Mouse (Mus musculus): ENCODE measurements around the gene Pde6d.

Gene Pde6d

DNA sequence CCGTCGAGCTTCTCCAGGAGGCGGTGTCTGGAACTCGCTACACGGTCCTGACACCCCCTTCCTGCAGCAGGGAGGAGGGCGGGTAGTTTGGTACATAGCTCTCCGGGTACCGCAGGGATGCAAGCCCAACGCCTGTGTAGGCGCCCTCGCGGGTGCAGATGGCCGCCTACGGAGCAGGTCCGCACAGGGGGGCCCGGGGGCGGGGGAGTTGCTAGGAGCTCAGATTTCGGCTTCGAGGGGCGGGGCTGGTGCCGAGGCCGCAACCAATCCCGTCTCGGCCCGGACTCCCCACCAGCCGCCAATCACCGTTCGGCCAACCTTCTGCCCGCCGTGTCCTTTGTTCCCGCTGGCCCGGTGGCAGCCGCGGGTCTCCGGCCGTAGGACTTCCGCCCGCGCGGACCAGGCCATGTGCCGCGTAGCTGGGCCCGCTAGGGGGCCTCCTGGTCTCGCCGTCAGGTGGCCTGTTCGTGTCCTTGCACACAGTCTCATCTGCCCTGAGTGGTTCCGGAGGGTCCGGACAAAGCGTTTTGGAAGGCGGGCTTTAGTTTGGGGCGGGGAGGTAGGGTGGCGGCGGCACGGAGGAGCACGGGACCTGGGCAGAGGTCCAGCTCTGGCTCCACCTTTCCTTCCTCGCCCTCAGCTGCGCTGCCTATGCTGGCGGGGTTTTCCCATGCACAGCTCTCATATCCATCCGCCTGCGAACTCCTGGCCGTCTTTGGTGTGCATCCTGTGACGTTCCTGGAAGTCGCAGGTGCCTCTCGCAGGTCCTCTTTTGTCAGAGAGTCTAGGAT lies 78.3 kb downstream of the Pde6d start:
- peak; percentile 90 to 95 for DNase-seq (ENCODE audit: low spot score in 2 of 2)

DNA sequence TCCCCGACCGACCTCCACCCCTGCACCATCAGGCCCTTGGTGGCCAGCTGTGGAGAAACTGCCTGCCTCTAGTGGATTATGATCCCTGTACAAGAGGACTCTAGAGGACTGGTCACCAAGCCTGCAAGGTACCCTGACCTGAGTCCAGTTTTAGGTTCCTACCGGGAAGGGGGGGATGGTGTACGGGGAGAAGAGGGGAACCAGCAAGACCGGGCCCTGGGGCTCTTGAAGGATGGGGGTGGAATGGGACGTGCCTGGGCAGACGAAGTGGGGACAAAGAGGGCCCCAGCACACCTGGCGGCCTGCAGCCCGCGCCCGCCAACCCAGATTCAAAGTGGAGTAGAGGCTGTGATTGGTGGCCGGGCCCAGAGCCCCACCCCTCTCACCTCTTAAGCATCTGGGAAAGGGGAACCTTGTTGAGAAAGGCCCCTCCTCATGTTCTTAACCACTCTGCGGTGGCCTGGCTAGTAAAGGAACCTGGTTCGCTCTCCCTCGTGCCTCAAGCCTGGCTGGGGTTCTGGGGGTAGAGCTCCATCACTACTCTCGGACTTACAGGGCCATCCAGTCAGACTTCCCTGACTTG lies 79.2 kb downstream of the Pde6d start:
- no peak for DNase-seq (ENCODE audit: low spot score in 2 of 2)

DNA sequence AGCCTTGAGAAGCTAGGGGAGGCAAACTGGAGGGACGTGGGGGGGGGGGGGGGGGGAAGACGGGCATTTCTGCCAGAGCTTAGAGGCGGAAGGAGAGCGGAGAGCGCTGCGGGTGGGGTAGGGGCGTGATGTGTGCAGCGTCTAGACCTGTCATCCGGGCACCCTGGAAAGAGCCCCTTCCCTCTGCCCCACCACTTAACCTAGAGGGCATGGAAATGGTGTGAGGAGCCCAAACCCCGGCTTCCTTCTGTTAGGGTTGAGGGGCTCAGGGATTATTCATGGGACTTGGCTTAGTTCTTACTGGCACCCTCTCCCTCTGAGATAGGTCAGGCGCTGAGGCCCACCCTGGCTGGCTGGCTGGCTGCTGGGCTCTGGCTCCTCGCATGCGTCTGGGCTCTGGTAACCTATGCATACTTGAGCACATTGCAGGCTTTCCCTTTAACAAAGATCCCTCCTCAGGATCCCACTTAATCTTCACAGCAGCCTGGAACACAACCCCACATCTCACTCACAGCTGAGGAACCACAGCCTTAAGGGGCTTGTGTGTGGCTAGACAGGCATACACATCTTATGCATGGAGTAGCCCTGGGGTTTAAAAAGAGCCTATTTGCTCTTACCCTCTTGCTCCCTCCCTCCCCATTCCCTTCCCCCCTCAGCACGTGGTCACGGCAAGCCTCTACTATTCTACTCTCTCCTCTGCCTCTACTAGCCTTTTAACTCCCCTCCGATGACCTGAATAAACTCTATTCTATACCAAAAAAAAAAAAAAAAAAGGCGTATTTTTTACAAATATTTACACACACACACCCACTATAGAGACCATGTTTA lies 80.0 kb downstream of the Pde6d start:
- no peak for DNase-seq (ENCODE audit: low spot score in 2 of 2)

DNA sequence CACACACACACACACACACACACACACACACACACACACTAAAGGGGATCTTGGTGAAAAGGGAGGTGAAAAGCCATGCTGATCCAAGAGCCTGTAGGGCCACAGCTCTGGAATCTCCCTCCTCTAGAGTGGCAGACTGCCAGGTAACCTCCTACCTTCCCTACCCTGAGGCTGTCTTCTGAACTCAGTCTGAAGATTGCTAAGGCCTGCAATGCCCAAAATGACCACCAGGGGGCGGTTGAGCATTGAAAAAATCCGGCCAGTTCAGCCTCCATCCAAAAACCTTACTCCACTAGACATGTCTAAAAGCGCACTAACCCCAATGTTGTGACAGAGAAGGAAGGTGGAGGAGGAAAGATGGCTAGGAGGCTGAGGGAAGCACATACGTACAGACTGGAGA lies 80.9 kb downstream of the Pde6d start:
- peak; percentile 94 to 95 for DNase-seq (ENCODE audit: low spot score in 2 of 2)

DNA sequence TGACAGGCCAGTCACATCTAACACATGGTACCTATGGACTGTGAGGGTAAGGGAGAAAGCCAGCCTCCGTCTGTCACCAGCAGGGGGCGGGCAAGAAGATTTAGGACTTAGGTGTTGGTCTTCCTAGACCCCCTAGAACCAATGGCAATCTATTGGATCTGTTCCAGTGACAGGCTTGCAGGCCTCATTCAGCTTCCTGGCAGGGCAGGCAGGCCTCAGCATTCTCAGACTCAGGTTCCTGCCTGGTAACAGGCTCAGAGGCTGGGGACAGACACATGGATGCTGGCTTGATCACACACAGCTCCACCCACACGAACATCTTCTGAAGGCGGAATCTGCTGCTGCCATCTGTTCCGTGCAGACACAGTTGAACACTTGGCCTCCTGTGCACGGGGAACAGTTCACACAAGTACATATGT lies 81.3 kb downstream of the Pde6d start:
- peak in 1 of 2 experiments; percentile 54 for DNase-seq (ENCODE audit: low spot score in 2 of 2)

- no peak for DNase-seq (ENCODE audit: low spot score in 2 of 2)
Measured at GRCm38 (mm10) chr1:86500681-86501080, 81.7 kb downstream of the Pde6d start.

DNA sequence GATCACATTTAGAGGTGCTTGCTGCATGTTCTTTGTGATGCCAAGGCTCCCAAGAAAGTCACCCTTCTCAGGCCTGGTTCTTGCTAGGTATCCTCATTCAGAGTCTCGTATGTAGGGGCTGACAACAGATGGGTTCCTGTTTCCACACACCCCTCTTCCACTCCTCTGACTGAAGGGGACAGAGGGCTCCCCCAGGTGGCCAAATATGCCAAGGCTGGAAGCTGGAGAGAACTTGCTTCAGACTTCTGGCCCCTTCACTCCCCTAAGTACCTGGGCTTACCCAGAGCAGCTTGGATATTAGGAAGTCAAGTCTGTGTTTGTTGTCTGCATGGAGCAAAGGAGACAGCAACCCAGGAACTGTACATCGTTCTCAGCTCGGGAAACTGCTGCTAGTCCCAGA lies 82.5 kb downstream of the Pde6d start:
- DNase-seq (ENCODE audit: low spot score in 2 of 2) = peak; percentile 46 to 58

- no peak for DNase-seq (ENCODE audit: low spot score in 2 of 2)
Measured at GRCm38 (mm10) chr1:86498611-86499010, 83.8 kb downstream of the Pde6d start.

- DNase-seq (ENCODE audit: low spot score in 2 of 2) = no peak
Measured at GRCm38 (mm10) chr1:86497986-86498385, 84.4 kb downstream of the Pde6d start.

DNA sequence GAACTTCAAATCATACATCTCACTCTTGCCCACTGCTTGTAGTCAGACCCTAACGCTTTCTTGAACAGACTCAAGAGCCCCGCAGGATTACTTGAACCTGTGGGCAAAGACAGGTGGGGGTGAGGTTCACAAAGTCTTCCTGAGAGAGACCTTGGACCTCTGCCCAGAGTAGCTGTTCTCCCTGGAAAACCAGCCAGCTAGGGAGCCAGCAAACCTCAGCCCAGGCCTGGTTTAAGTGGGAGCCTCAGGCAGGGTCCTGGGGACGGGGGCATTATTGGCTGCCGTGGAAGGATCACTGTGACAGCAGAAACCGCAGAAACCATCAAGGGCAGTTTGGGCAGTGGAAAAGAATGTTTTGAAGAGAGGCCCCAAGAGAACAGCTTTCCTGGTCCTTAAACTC lies 85.1 kb downstream of the Pde6d start:
- DNase-seq (ENCODE audit: low spot score in 2 of 2) = no peak

GRCm38 (mm10) chr1:86496340-86496739 lies 86.1 kb downstream of the Pde6d start:
- DNase-seq (ENCODE audit: low spot score in 2 of 2) = no peak

GRCm38 (mm10) chr1:86493783-86494182 lies 88.6 kb downstream of the Pde6d start:
- no peak for DNase-seq (ENCODE audit: low spot score in 2 of 2)
